Mouse (Mus musculus) erythroblast, embryonic 14.5 days (primary cell): ENCODE measurements around the gene Macf1.

Experiments used
- GATA1 ChIP-seq: IDR thresholded peaks from 2 replicates; pipeline ENCODE4 v1.6.1; 2012; ENCODE audit warnings: low read length, inconsistent platforms, mixed read lengths
- TAL1 ChIP-seq: IDR thresholded peaks from 3 replicates; pipeline ENCODE4 v1.6.1; 2012; ENCODE audit warnings: low read length, inconsistent platforms, mixed read lengths

- TF ChIP-seq TAL1: no peak
- TF ChIP-seq GATA1: no peak
Observed at GRCm38 (mm10) chr4:123555251-123555650, 128.9 kb downstream of the Macf1 start.
